Mouse (Mus musculus): ENCODE measurements around the gene Gm14632. TPM values are rescaled to one million over a fixed set of nuclear protein-coding genes. Genes with fewer than 3 reads are reported as not detected.
"Not testable (repeated sequence)": the region's sequence is repeated elsewhere in the genome, so short reads cannot be mapped to it uniquely, and the experiment has no call there.

The Gm14632 gene
- not detected in 2 replicates for polyA plus RNA-seq (2012; rRNA removed)
- polyA plus RNA-seq (2014; fragmentation: Nextera tagmentation; extraction: Ambion mirVana) = not detected in 2 replicates

GRCm38 (mm10) chrX:30329472-30329871 is at the start of gene Gm14632:
Gene Gm14632 (plus strand): TSS chrX:30329772.
- not testable (repeated sequence) for H3K4me3 ChIP-seq (ENCODE audit: insufficient read depth in 1 of 2, low read depth in 2 of 2, low read length in 2 of 2); ATAC-seq (ENCODE audit: insufficient read depth); H3K36me3 ChIP-seq (replicated peaks; ENCODE audit: control insufficient read depth, insufficient read depth, low read depth); H3K27ac ChIP-seq; H3K4me1 ChIP-seq (replicated peaks; ENCODE audit: control insufficient read depth in 2 of 2, insufficient read depth in 2 of 2, low read length in 1 of 2); H3K9ac ChIP-seq (replicated peaks); DNase-seq (ENCODE audit: low read depth in 3 of 3, low spot score in 3 of 3); H3K27me3 ChIP-seq (ENCODE audit: control insufficient read depth, insufficient read depth, low read length); H3K4me2 ChIP-seq (ENCODE audit: low read depth); H3K9me3 ChIP-seq (ENCODE audit: control insufficient read depth, low read length)
- 76% methylated on average over 4 of the region's 7 CpGs for WGBS (ENCODE audit: insufficient replicate concordance)

Measured in liver, embryonic 14.5 days (tissue).